Mouse (Mus musculus) lung, postnatal 4 days (tissue): Measurements from ENCODE around the gene Rbbp8nl.
A peak's percentile ranks its signal among the peaks of the same experiment; 100 is the strongest.
"Not testable (repeated sequence)": the region's sequence is repeated elsewhere in the genome, so short reads cannot be mapped to it uniquely, and the experiment has no call there.

Experiments
- DNase-seq, 2 experiments: peaks; one replicate each; pipeline ENCODE4 v3.0.0; 2021

Rbbp8nl gene

DNA sequence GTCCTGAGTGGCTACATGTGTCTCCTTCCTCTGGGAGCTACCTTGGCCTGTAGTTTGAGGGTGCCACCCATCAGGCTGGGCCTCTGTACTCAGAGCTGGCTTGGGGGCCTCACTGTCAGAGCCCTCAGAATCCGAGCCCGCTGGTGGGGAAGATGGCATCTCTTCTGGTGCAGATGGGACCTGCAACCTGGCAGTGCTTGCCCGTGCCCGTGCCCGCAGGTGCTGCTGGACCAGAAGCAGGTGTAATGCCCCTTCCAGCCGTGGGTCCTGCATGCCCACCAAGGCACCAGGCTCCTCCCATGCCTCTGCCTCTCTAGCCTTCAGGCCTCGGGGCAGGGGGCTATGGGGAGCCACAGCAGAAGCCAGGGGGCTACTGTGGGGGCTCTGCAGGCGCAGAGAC is 10.4 kb downstream of the Rbbp8nl start:
- no peak for DNase-seq

DNA sequence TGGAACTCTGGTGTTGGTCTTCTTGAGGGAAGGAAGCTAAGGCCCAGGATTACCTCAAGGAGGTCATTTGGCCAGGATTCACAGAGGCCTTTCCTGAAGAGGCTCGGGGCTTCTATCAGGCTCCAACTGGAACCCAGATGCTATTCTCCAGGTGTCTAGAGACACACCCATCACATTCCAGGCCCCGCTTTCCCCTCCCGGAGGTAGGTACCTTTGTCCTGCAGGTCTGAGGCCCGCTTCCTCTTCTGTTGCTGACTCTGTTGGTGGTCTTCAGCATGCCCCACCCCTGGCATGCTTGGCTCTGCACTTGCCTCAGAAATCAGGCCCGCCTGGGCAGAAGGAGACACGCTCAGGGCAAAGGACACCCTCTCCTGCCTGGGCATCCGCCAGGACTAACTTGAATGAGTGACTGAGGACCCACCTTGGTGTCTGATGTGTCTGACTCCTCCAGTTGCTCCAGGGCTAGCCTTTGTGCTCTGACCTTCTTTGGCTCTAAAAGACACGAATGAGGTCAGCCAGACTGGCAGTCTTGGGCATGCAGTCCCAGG is 11.8 kb downstream of the Rbbp8nl start:
- no peak for DNase-seq

DNA sequence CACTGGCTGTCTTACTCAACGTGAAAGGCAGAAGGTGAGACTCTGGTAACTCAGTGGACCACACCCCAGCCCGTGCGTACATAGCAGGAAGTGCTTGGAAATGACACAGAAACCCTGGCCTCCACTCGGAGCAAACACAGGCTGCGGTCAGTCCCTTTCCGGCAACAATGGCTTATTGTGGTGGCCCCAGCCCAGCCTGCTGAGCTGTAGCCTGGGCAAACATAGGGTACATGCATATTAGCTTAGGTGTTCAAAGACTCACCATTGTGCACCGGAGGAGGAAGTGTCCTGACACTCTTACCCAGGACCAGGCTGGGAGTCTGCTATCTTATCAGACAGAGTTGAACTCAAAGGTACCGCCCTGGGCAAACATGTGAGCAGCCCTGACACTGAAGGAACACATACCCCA is 12.8 kb downstream of the Rbbp8nl start:
- DNase-seq: peak; percentile 63 to 68

DNA sequence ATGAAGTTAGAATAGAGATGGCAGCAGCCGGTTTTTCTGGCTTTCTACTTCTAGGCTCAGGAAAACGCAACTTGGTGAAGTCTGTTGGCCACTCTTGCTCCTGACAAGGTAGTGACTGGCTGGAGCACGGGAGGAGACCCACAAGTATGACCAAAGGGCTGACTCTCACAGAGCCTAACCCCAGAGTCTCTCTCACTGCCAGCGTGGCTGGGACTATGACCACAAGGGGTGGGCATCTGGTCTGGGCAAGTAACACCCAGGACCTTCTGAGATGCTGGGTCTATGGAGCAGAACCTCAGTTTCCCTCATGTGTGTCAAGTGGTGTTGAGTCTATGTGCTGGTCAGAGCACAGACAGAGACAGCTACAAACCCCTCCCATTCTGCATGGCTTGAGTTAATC is 13.3 kb downstream of the Rbbp8nl start:
- DNase-seq: no peak

DNA sequence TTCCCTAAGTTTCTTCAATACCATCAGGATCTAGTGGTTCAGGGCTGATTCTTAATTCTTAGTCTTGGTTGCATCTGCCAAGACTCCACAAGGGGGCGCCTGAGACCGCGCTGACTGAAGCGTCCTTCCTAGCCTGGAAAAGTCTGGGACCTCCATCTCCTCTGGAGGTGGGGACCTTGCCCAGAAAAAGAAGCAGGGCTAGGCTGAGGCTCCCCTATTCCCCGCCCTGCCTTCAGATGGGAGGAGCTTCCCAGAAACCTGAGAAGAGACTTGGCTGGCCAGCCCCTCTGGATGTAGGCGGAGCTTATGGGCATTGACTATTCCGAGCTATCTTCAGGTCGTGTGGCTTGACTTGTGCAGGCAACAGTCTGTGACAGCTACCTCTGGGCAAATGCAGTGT is 13.8 kb downstream of the Rbbp8nl start:
- peak; percentile 91 to 93 for DNase-seq

DNA sequence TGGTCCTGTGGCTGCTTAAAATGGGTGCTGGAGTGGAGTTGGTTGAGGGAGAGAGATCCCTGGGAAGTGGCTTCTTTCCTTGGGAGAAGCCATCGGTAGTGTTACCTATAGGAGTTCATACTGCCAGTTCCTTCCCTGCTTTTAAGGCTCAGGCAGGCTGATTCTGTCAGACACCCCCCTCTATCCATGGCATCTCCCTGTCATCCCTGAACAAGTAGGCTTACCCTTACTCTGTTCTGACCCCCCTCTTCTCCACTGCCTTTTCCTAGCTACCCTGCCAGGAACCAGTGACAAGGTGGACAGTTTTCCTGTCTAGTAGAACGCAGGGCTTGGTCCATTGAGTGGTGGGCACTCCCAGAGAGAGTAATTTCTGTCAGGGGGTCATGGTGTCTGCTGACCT is 15.2 kb downstream of the Rbbp8nl start:
- no peak for DNase-seq

DNA sequence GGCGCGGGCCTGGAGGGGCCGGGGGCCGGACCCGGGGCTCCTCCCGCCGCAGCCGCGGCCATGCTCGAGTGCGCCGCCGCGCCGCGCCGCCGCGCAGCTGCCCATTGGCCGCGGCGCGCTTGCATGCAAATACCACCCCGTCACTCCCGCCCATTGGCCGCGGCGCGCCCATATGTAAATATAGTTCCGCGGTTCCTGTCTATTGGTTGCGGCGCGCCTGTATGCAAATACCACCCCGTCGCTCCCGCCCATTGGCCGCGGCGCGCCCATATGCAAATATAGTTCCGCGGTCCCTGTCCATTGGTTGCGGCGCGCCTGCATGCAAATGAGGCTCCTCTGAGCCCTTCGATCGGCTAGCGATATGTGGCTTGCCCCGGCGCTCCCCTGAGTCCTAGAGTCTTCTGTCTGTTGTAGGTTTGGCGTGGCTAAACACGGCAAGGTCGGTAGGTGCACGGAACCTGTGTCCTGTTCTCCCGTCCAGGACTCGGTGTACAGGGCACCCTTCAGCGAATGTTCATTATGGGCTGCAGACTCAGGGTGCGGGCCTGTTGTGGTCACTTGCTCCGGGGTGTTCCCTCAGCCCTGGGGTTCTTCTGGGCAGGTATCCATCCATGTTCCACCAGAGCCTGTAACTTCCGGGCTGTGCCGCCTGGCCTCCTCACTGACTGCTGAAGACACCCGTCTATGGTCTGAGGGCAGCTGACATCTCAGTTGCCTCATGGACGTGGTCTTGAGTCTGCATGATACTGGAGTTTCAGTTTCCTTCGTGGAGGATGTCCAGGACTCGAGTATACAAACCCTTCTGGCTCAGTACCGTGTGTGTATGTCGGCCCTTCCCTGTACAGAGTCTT is 16.1 kb downstream of the Rbbp8nl start, which contains the start of gene Cables2:
TSS of gene Cables2 (minus strand) at position 103 of the 851 bp plus-strand sequence.
- peak; percentile 94 to 98 for DNase-seq

DNA sequence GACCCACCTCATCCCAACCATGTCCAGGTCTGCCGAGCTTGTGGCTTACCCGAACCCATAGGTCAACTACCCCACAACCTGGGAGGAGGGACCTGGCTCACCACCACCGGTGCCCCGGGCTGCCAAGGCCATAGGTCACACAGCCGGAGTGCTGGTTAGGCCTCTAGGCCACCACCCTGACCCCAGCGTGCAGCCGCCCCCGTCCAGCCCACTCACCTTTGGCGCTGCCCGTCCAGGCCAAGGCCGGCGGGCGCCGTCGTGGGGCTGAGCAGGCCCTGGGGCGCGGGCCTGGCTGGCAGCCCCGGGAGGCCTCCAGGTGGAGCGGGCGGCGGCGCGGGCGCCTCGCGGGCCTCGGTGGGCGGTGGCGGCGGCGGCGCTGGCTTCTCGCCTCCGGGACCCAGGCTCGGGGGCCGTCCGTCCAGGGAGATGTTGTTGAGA is 16.8 kb downstream of the Rbbp8nl start:
- no peak for DNase-seq

DNA sequence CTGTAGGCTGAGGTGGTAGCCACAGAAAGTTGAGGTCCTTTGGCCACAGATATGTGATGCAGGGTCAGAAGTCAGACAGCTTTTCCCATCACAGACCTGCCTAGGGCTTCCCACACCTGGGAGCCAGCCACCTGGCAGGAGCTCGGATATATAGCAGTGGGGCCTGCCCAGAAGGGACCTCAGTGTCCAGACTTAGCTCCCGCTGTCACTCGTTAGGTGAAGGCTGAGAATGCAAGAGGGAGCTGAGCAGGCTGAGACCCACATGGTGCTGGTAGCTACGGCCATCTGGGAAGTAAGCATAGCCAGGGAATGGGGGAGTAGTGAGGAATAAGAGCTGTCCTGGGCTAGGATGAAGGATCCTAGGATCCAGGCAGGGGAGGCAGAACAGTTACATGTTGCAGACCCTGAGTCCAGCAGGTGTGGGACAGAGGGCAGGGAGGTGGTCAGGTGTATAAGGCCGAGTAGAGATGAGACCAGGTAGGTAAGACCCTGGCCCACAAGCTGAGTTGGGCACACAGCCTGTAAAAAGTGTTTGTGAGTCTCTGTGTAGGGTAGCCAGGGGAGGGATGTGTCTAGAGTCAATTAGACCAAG is 17.8 kb downstream of the Rbbp8nl start:
- no peak for DNase-seq

DNA sequence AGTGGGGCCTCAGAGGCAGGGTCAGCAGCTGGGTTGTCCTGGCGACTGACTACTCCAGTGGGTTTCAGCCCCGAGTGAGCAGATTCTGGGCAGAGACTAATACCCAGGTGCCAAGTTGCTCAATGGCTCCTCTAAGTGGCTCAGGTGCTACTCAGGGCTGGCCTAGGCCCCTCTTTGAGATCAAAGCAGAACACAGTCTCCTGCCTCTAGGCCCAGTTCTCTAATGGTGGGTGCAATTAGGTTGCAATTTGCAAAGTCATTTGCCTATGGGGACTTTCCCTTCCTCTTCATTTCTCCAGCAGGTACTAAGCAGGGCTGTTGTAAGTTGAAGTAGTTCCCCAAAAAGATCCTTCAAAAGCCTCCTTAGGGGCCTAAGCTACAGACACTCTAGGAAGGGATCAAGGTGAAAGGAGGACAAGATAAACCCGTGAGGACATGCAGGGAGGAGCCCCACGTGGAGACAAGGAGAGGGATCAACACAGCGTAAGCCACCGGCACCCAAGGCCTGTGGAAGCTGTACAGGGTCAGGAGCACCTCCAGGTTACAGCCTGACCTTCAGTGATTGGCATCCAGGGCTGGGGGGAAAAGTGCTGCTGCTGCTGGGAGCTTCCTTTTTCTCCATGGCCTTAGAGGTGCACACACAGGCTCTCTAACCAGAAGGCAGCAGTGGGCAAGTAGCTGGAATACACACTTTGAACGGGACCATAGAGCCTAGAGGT is 19.0 kb downstream of the Rbbp8nl start:
- peak; percentile 54 to 79 for DNase-seq

DNA sequence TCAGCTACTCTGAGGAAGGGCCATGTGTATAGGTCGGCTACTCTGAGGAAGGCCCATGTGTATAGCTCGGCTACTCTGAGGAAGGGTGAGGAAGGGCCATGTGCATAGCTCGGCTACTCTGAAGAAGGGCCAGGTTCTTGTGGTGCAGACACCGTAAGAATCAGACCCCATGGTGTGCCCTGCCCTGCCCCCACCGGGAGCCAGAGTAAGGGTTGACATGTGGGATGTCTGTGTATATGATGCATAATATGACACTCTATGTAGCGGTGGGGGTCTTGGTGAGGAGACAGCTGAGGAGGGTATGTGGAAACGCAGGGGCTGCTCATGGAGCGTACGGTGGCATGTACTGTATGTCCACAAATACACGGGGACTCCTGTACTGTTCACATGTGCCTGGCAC is 20.4 kb downstream of the Rbbp8nl start:
- DNase-seq: no peak

DNA sequence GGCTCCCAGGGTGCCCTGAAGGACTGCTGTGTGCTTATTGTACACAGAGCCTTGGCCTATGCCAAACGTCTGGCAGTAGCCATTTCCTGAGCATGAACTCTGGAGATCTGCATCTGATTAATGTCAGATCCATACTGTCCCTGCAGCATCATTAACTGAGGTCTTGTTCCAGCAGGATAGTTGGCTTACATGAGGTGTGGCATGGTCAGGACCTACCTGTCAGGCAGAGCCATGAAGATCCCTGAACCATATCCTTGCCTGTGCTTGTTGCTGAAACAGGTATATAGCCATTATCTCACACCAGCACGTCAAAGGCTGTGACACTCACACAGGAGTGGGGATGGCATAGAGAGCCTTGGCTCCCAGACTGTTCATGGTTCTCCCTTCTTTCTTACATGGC is 21.7 kb downstream of the Rbbp8nl start:
- no peak for DNase-seq

DNA sequence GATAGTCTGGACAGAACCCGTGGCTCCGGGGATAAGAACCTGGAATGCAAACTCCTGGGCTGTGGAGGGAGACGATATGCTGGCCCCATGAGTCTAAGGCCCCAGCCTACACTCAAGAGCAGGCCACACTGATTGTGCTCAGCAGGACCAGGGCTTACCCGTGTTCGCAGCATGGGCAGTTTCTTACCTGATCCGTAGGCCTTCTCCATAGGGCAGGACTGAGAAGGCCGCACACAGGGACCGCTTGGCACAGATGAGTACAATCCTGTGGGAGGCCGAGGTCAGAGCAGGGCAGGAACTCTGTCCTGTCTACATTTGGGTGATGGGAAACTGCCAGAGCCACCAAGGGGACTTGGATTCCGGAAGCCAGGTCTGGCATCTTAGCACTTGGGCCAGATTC is 26.8 kb downstream of the Rbbp8nl start:
- DNase-seq: no peak

DNA sequence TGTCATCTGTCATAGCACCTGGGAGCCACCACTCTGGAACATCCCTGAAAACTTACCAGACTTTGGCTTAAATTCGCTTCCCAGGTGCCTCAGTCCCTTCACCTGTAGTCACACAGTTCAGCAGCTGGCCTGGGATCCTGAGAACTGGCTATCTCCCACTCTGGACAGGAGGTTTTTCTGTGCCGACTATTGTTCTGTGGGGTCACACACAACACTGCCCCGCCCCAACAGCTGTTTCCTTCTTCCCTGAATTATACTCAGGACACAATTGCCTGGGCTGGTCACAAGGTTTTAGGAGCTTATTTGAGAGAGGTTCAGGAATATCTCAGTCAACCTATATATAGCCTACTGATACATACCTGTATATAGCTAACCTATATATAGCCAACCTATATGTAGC is 27.2 kb downstream of the Rbbp8nl start:
- no peak for DNase-seq

DNA sequence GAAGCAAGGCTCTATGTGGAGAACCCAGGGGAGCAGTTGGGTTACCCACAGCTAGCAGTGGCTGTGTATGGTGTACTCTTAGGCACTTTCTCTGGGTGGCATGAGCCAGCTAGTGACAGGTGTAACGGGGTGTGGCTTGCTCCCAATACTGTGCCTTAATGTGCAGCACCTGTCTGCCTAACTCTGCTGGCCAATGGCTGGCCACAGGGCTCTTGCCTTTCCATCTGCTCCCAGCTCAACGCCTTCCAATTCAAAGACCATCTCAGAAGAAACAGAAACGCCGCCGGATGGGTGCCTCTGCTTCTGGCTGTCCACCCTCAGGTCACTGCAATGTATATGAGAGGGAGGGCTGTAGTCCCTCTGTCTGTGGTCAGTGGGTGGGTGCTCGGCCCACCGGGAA is 27.8 kb downstream of the Rbbp8nl start:
- no peak for DNase-seq

DNA sequence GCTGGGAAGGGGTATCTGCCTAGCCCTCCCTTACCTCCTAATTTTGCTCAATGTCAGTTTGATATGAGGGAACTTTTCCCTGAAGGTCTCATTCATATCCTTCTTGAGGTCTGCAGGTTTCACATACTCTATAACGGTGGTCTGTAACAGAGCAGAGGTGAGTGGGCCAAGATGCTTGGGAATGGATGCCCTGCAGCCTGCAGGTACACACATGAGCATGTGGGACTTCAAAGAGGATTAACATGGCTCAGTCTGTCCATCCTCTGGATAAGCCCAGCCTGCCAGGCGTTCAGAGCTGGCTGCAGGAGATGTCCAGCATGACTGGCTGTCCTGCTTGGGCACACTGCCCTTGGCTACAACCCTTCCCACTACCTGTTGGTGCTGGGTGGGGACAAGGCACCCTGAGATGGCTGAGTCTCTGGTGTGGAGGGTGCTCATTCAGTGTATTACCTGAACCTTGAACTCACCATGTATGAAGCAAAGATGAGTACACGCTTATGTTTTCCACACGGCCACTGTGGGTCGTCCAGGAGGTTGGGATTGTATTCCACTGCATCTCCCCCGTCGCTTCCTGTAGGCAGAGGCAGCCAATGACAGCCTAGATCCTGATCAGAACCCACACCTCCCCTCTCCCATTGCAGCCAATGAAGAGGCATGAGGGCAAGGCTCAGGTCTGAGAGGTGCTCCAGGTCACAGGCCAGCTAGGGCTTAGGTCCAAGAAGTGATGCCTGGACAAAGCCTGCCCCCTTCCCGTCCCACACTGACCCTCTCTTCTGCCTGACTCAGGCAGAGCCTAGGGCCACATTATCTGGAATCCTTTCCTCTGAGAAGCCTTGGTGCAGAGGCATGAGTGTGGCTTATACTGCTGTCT is 28.8 kb downstream of the Rbbp8nl start:
- no peak for DNase-seq

DNA sequence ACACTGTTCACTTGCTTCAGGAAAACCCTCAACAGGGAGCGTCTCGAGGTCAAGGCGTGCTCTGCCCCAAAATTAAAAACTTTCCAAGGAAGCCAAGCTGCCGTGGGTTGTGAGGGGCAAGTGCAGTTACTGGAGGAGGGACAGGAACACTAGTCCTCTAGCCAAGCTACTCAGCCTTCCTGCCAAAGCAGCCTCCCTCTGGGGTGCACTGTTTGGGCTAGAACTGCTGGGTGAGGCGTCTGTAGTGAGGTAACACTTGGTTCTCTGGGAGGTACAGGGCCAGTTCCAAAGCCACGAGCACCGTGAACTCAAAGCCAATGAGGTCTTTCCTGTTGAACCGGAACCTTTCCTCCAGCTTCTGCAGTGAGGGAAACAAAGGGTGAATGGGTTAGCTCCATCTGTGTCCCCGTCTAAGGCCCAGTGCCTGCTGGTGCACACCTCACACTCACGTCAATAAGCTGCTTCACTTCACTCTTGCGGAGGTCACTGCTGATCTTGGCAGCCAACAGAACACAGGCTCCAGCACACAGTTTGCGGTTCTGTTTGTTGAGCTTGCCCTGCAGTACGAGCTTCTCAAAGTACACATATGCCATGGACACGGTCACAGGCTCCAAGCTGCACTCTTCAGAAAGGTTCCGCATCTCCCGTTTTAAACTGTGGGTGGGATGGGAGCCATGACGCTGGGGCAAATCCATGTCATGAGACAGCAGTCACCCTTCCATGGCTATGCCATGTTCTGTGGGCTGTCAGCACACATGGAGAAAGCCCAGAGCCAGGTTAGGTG is 29.7 kb downstream of the Rbbp8nl start:
- DNase-seq: not testable (repeated sequence)

DNA sequence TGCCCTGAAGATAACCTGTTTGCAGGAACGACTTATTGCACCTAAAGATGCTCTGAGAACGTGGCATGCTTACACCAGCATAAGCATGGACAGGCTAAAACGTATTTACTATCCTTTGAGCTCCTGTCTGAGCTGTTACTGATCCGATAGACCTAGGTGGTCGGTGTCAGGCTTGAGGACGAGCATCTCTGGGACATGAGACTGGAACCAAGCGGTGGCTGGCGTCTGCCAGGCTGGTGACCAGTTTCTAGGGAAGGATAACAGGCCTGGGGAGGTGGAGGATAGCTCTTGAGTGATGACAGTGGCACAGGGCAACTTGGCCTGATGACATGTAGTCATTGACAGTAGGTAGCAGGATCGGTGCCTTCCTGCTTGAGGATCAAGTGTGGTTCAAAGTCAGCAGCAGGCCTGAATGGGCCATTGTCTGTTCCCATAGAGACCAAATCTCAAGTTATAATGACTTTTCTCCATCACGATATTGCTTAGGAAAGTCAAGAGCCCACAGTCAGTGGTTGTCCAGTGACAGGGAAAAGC is 30.7 kb downstream of the Rbbp8nl start:
- not testable (repeated sequence) for DNase-seq

DNA sequence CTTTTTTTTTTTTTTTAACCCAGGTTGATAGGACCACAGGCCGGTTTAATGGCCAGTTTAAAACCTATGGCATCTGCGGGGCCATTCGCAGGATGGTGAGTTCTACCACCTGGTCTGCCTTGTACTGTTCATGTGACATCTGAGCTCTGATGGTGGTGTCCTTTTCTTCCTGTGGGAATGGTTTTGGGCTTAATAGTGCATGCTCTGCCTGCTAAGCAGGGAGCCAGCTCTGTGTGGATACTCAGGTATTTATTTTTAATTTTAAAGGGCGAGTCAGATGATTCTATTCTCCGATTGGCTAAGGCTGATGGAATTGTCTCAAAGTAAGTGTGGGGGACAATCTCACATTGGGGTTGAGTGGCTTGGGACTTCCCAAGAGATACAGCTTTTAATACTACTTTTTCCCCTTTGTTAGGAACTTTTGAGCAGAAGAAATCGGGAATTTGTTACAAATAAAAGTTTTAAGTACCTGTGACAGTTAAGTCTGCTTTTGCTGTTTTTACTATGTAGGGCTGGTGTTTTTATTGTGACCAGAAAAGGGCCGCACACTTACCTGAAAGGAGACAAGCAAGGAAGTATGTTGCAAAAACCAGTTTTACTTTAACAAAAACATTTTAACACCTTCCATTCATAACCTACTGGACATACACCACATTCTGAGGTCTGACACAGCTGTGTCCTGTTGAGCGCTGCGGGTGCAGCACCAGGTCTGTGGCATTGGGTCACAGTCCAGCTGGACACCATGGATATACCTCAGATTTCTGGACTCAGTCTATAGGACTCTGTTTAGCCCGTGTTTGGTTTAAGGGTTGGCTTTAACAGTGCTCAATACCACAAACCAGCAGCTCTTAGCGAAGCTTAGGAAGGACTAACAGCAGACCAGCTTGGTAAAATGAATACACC is 31.5 kb downstream of the Rbbp8nl start:
- DNase-seq: no peak

DNA sequence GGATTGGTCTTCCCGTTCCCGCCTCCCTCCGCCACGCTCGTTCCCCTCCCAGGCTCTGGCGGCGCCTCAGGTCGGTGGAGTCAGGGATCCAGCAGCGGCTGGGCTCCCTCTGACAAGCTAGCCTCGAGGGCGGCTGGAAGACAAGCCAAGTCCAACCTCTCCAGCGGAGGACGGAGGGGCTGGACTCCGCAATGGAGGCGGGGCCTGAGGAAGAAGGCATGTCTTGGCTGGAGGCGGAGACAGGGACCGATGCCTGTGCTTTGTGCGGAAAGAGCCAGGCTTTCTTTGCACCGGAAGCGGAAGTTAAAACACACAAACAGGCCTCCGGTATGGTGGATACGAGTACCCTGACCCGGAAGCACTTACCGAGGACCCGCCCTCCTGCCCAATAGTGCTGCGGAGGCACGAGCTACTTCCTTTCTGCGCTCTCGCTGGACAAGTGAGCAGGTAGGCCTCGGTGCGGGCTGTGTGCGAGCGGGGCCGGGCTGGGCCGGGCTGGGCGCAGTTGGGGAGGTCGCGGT is 32.6 kb downstream of the Rbbp8nl start, which contains the start of gene Rps21:
TSS of gene Rps21 (plus strand) at position 377 of the 521 bp plus-strand sequence.
- DNase-seq: peak; percentile 98 to 99
